Mouse (Mus musculus): ENCODE results near the gene Thsd4.
A peak's percentile ranks its signal among the peaks of the same experiment; 100 is the strongest.
"Not testable (repeated sequence)": the region's sequence is repeated elsewhere in the genome, so short reads cannot be mapped to it uniquely, and the experiment has no call there.

Thsd4 gene

GRCm38 (mm10) chr9:59997725-59998124 lies 524.1 kb downstream of the Thsd4 start:
- no peak for DNase-seq (ENCODE audit: low spot score in 2 of 2)

GRCm38 (mm10) chr9:59991407-59991806 lies 530.4 kb downstream of the Thsd4 start:
- no peak for DNase-seq (ENCODE audit: low spot score in 2 of 2)

- DNase-seq (ENCODE audit: low spot score in 2 of 2) = peak; percentile 22 to 37
Measured at GRCm38 (mm10) chr9:59989864-59990263, 532.0 kb downstream of the Thsd4 start.

GRCm38 (mm10) chr9:59985900-59986572 lies 535.8 kb downstream of the Thsd4 start:
- no peak for DNase-seq (ENCODE audit: low spot score in 2 of 2)

- no peak for DNase-seq (ENCODE audit: low spot score in 2 of 2)
Measured at GRCm38 (mm10) chr9:59981116-59981515, 540.7 kb downstream of the Thsd4 start.

GRCm38 (mm10) chr9:59971263-59971662 lies 550.6 kb downstream of the Thsd4 start:
- no peak for DNase-seq (ENCODE audit: low spot score in 2 of 2)

- DNase-seq (ENCODE audit: low spot score in 2 of 2) = peak; percentile 13 to 43
Measured at GRCm38 (mm10) chr9:59969383-59969782, 552.5 kb downstream of the Thsd4 start.

GRCm38 (mm10) chr9:59965046-59965445 lies 556.8 kb downstream of the Thsd4 start:
- no peak for DNase-seq (ENCODE audit: low spot score in 2 of 2)

- DNase-seq (ENCODE audit: low spot score in 2 of 2) = no peak
Measured at GRCm38 (mm10) chr9:59964367-59964766, 557.5 kb downstream of the Thsd4 start.

GRCm38 (mm10) chr9:59961201-59961955 lies 560.5 kb downstream of the Thsd4 start:
- no peak for DNase-seq (ENCODE audit: low spot score in 2 of 2)

GRCm38 (mm10) chr9:59960559-59960958 lies 561.3 kb downstream of the Thsd4 start, which contains the start of gene Nr2e3:
Nr2e3 (minus strand) TSS chr9:59960659.
- DNase-seq (ENCODE audit: low spot score in 2 of 2) = no peak

- DNase-seq (ENCODE audit: low spot score in 2 of 2) = peak; percentile 66 to 78
Measured at GRCm38 (mm10) chr9:59959276-59959675, 562.6 kb downstream of the Thsd4 start.

GRCm38 (mm10) chr9:59958115-59958514 lies 563.7 kb downstream of the Thsd4 start:
- DNase-seq (ENCODE audit: low spot score in 2 of 2) = not testable (repeated sequence)

GRCm38 (mm10) chr9:59956496-59956895 lies 565.4 kb downstream of the Thsd4 start:
- no peak for DNase-seq (ENCODE audit: low spot score in 2 of 2)

GRCm38 (mm10) chr9:59955692-59956091 lies 566.2 kb downstream of the Thsd4 start:
- no peak for DNase-seq (ENCODE audit: low spot score in 2 of 2)

GRCm38 (mm10) chr9:59955199-59955598 lies 566.6 kb downstream of the Thsd4 start:
- no peak for DNase-seq (ENCODE audit: low spot score in 2 of 2)

- DNase-seq (ENCODE audit: low spot score in 2 of 2) = no peak
Measured at GRCm38 (mm10) chr9:59953556-59953955, 568.3 kb downstream of the Thsd4 start.

- no peak for DNase-seq (ENCODE audit: low spot score in 2 of 2)
Measured at GRCm38 (mm10) chr9:59952515-59953070, 569.3 kb downstream of the Thsd4 start.

- DNase-seq (ENCODE audit: low spot score in 2 of 2) = no peak
Measured at GRCm38 (mm10) chr9:59951943-59952342, 569.9 kb downstream of the Thsd4 start.

- no peak for DNase-seq (ENCODE audit: low spot score in 2 of 2)
Measured at GRCm38 (mm10) chr9:59951001-59951750, 570.7 kb downstream of the Thsd4 start.

- DNase-seq (ENCODE audit: low spot score in 2 of 2) = no peak
Measured at GRCm38 (mm10) chr9:59949981-59950380, 571.9 kb downstream of the Thsd4 start.

GRCm38 (mm10) chr9:59949511-59949910 lies 572.3 kb downstream of the Thsd4 start:
- DNase-seq (ENCODE audit: low spot score in 2 of 2) = no peak

Measured in natural killer cell, adult 2 months (primary cell).